Mouse (Mus musculus) midbrain, embryonic 16.5 days (tissue): ENCODE results near the gene Gm6793. TPM values are rescaled to one million over a fixed set of nuclear protein-coding genes. Genes with fewer than 3 reads are reported as not detected.
A peak's percentile ranks its signal among the peaks of the same experiment; 100 is the strongest.

Source experiments
- ATAC-seq: fragments of 200-750 bp; cut with Nextera tagmentation; 2 replicates; pipeline ENCODE4 v1.8.0; 2017; ENCODE audit warnings: moderate TSS enrichment
- H3K27ac ChIP-seq: fragments of 300-500 bp; sonication (generic); 2 replicates; pipeline ENCODE4 v1.5.1; 2014; ENCODE audit warnings: mild to moderate bottlenecking, low read length, mixed read lengths
- H3K27me3 ChIP-seq: fragments of 300-500 bp; sonication (generic); 2 replicates; pipeline ENCODE4 v1.6.1; 2014; ENCODE audit warnings: low read depth, low read length, mixed read lengths; ENCODE audit not compliant: control insufficient read depth, insufficient read depth
- H3K36me3 ChIP-seq: fragments of 300-500 bp; sonication (generic); 2 replicates; pipeline ENCODE4 v1.6.1; 2014; ENCODE audit warnings: mild to moderate bottlenecking, low read length, moderate library complexity, mixed read lengths; ENCODE audit not compliant: control insufficient read depth, insufficient read depth
- H3K4me1 ChIP-seq: fragments of 300-500 bp; sonication (generic); 2 replicates; pipeline ENCODE4 v1.6.1; 2014; ENCODE audit warnings: mild to moderate bottlenecking, low read length, mixed read lengths; ENCODE audit not compliant: control insufficient read depth, insufficient read depth
- H3K4me2 ChIP-seq: fragments of 300-500 bp; sonication (generic); 2 replicates; pipeline ENCODE4 v1.6.1; 2014; ENCODE audit warnings: mild to moderate bottlenecking, low read length, mixed read lengths
- H3K4me3 ChIP-seq: fragments of 300-500 bp; sonication (generic); 2 replicates; pipeline ENCODE4 v1.5.1; 2014; ENCODE audit warnings: low read depth, mild to moderate bottlenecking, low read length, moderate library complexity, mixed read lengths
- H3K9ac ChIP-seq: fragments of 300-500 bp; sonication (generic); 2 replicates; pipeline ENCODE4 v1.6.1; 2014; ENCODE audit warnings: low read depth, low read length, mixed read lengths
- H3K9me3 ChIP-seq: fragments of 300-500 bp; sonication (generic); replicated peaks from 2 replicates; pipeline ENCODE4 v1.6.1; 2014; ENCODE audit warnings: mild to moderate bottlenecking, low read length, mixed read lengths; ENCODE audit not compliant: control insufficient read depth, poor library complexity, severe bottlenecking
- WGBS: fragments of 180-500 bp; shearing (Covaris S2); extraction: QIAGEN DNeasy Blood & Tissue Kit; methylation state at CpG from one replicate; pipeline ENCODE4 v1.1.7; 2014; 5-methylcytosine and 5-hydroxymethylcytosine counted together
- polyA plus RNA-seq: library from polyadenylated mRNA; unstranded; fragments of >200 nt; fragmentation: Nextera tagmentation; extraction: Ambion mirVana; gene quantifications from 2 replicates; pipeline ENCODE4 v1.2.1, GENCODE M21; 2015

Gm6793 gene
- polyA plus RNA-seq, 1 experiment from 2014 or later: 0.59 TPM

- Histone ChIP-seq H3K9me3 (no peaks in the 10 kb centered on the region), H3K4me3 (no peak overlapping the region), H3K36me3 (no peaks in the 10 kb centered on the region), H3K4me1 (no peaks in the 10 kb centered on the region), H3K27ac (no peak overlapping the region), H3K4me2 (no peak overlapping the region), H3K9ac (no peak overlapping the region), H3K27me3 (no peaks in the 10 kb centered on the region)
- ATAC-seq: no peak
- 50% methylated on average over 7 of the region's 7 CpGs for WGBS
Measured at GRCm38 (mm10) chr8:112033071-112033470, 18.2 kb upstream of the Gm6793 start.

- Histone ChIP-seq H3K4me1 (no peaks in the 10 kb centered on the region), H3K27ac (no peak overlapping the region), H3K4me3 (no peak overlapping the region), H3K4me2 (no peak overlapping the region), H3K36me3 (no peaks in the 10 kb centered on the region), H3K9ac (no peak overlapping the region), H3K9me3 (no peaks in the 10 kb centered on the region), H3K27me3 (no peaks in the 10 kb centered on the region)
- no peak for ATAC-seq
- WGBS: 55% methylated on average over 6 of the region's 6 CpGs
Measured at GRCm38 (mm10) chr8:112030663-112031062, 15.8 kb upstream of the Gm6793 start.

- WGBS: 90% methylated on average over 7 of the region's 7 CpGs
- no peak overlapping the region for H3K4me3 ChIP-seq
- no peaks in the 10 kb centered on the region for H3K4me1 ChIP-seq
- no peak overlapping the region for H3K27ac ChIP-seq
- no peaks in the 10 kb centered on the region for H3K36me3 ChIP-seq
- ATAC-seq: no peak
- no peak overlapping the region for H3K4me2 ChIP-seq
- no peaks in the 10 kb centered on the region for H3K27me3 ChIP-seq
- no peaks in the 10 kb centered on the region for H3K9me3 ChIP-seq
- H3K9ac ChIP-seq: no peak overlapping the region
Measured at GRCm38 (mm10) chr8:112029455-112029854, 14.6 kb upstream of the Gm6793 start.

- WGBS: 0% methylated on average over 38 of the region's 40 CpGs
- peak overlapping the region; percentile 89 for H3K9ac ChIP-seq
- H3K4me2 ChIP-seq: peak overlapping the region; percentile 81
- ATAC-seq: peak; percentile 67
- peak overlapping the region; percentile 76 for H3K27ac ChIP-seq
- no peaks in the 10 kb centered on the region for H3K36me3 ChIP-seq
- peaks cover 21% of the 10 kb centered on the region for H3K4me1 ChIP-seq
- peak overlapping the region; percentile 93 for H3K4me3 ChIP-seq
- H3K9me3 ChIP-seq: no peaks in the 10 kb centered on the region
- H3K27me3 ChIP-seq: no peaks in the 10 kb centered on the region
Measured at GRCm38 (mm10) chr8:112011816-112012242, 3.0 kb downstream of the Gm6793 start.

GRCm38 (mm10) chr8:112010997-112011815 lies 3.6 kb downstream of the Gm6793 start, which contains the start of the genes Kars and Terf2ip:
Gene Kars (minus strand): TSS chr8:112011323.
Gene Terf2ip (plus strand): TSS chr8:112011398.
- WGBS: under 1% methylated on average over 61 of the region's 61 CpGs

GRCm38 (mm10) chr8:112009558-112009957 lies 5.3 kb downstream of the Gm6793 start:
- Histone ChIP-seq H3K4me3 (no peak overlapping the region), H3K9ac (no peak overlapping the region), H3K9me3 (no peaks in the 10 kb centered on the region), H3K27me3 (no peaks in the 10 kb centered on the region), H3K36me3 (peaks cover 4% of the 10 kb centered on the region), H3K27ac (no peak overlapping the region), H3K4me1 (peaks cover 21% of the 10 kb centered on the region), H3K4me2 (no peak overlapping the region)
- 96% methylated on average over 7 of the region's 7 CpGs for WGBS
- no peak for ATAC-seq

More at GRCm38 (mm10) chr8:112010997-112011815, 3.6 kb downstream of the Gm6793 start, which contains the start of the genes Kars and Terf2ip:
- H3K27me3 ChIP-seq: no peaks in the 10 kb centered on the region
- ATAC-seq: peak; percentile 94
- peaks cover 21% of the 10 kb centered on the region for H3K4me1 ChIP-seq
- peak within 1 kb of the TSS; percentile 89 for H3K9ac ChIP-seq
- no peaks in the 10 kb centered on the region for H3K36me3 ChIP-seq
- H3K9me3 ChIP-seq: no peaks in the 10 kb centered on the region
- H3K4me3 ChIP-seq: peak within 1 kb of the TSS; percentile 93
- peak within 1 kb of the TSS; percentile 76 for H3K27ac ChIP-seq
- peak within 1 kb of the TSS; percentile 81 for H3K4me2 ChIP-seq

- no peaks in the 10 kb centered on the region for H3K27me3 ChIP-seq
- H3K4me2 ChIP-seq: no peak overlapping the region
- H3K4me1 ChIP-seq: peaks cover 14% of the 10 kb centered on the region
- 97% methylated on average over 2 of the region's 2 CpGs for WGBS
- no peaks in the 10 kb centered on the region for H3K9me3 ChIP-seq
- no peak overlapping the region for H3K27ac ChIP-seq
- no peak overlapping the region for H3K4me3 ChIP-seq
- no peak overlapping the region for H3K9ac ChIP-seq
- peaks cover 10% of the 10 kb centered on the region for H3K36me3 ChIP-seq
- ATAC-seq: no peak
Measured at GRCm38 (mm10) chr8:112007669-112008068, 7.2 kb downstream of the Gm6793 start.

- Histone ChIP-seq H3K36me3 (peaks cover 28% of the 10 kb centered on the region), H3K9ac (no peak overlapping the region), H3K4me2 (no peak overlapping the region), H3K9me3 (no peaks in the 10 kb centered on the region), H3K27ac (no peak overlapping the region), H3K4me1 (peaks cover 9% of the 10 kb centered on the region), H3K27me3 (no peaks in the 10 kb centered on the region), H3K4me3 (no peak overlapping the region)
- no peak for ATAC-seq
- WGBS: 97% methylated on average over 6 of the region's 6 CpGs
Measured at GRCm38 (mm10) chr8:112005601-112006000, 9.2 kb downstream of the Gm6793 start.

- Histone ChIP-seq H3K4me3 (no peak overlapping the region), H3K9ac (no peak overlapping the region), H3K4me2 (no peak overlapping the region), H3K27me3 (no peaks in the 10 kb centered on the region), H3K4me1 (0 out of 2 replicates have a peak, but pooled peaks cover 3% of the 10 kb centered on the region), H3K9me3 (no peaks in the 10 kb centered on the region), H3K27ac (no peak overlapping the region), H3K36me3 (peaks cover 36% of the 10 kb centered on the region)
- no peak for ATAC-seq
Measured at GRCm38 (mm10) chr8:112004754-112005153, 10.1 kb downstream of the Gm6793 start.
